Mouse (Mus musculus): ENCODE results near the gene Alms1. TPM values are rescaled to one million over a fixed set of nuclear protein-coding genes. Genes with fewer than 3 reads are reported as not detected.
"Not testable (repeated sequence)": the region's sequence is repeated elsewhere in the genome, so short reads cannot be mapped to it uniquely, and the experiment has no call there.

Alms1 gene
- polyA plus RNA-seq, 1 experiment from 2014 or later = 4.7 TPM

DNA sequence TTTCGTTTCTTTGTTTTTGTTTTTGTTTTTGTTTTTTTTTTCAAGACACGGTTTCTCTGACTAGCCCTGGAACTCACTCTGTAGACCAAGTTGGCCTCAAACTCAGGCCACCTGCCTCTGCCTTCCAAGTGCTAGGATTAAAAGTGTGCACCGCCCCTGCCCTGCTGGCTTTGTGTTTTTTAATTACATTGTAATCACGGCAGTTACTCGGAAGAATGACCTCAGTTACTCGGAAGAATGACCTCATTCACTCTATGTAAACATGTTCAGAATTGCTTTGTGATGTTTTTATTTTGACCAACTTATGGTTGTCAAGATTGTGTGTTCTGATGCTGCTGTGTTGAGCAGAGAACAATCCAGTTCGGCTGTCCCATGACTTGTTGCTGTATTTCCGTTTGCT lies 45.8 kb downstream of the Alms1 start:
- no peak for ATAC-seq (replicated peaks; ENCODE audit: insufficient number of reproducible peaks, low FRiP score, low TSS enrichment)
- no peak overlapping the region for H3K9ac ChIP-seq (ENCODE audit: low read depth, low read length)
- H3K27me3 ChIP-seq (ENCODE audit: control insufficient read depth, insufficient read depth, low read length) = no peaks in the 10 kb centered on the region
- H3K4me1 ChIP-seq (ENCODE audit: control insufficient read depth, insufficient read depth, low read length) = no peaks in the 10 kb centered on the region
- H3K27ac ChIP-seq (ENCODE audit: low read depth, low read length) = no peak overlapping the region
- H3K36me3 ChIP-seq (ENCODE audit: control insufficient read depth, insufficient read depth, low read length) = no peaks in the 10 kb centered on the region; the same call in 1 of the 2 replicates
- no peaks in the 10 kb centered on the region for H3K9me3 ChIP-seq (replicated peaks; ENCODE audit: control insufficient read depth, low read length)
- no peak overlapping the region for H3K4me2 ChIP-seq
- 77% methylated on average over 8 of the region's 8 CpGs for WGBS (ENCODE audit: insufficient replicate concordance)
- no peak overlapping the region for H3K4me3 ChIP-seq (ENCODE audit: low read depth, low read length)

DNA sequence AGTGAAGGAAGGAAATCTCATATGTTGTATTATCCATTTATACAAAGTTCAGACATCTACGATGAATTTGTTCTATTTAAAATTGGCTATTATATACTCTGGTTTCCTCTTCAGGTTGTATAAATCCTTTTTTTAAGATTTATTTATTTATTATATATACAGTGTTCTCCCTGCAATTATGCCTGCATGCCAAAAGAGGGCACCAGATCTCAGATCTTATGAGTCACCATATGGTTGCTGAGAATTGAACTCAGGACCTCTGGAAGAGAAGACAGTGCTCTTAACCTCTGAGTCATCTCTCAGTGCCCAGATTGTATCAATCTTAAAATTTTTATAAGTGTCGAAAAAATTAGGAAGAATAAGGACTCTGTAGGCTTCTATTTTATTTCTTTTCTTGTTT lies 65.9 kb downstream of the Alms1 start:
- 92% methylated on average over 2 of the region's 2 CpGs for WGBS (ENCODE audit: insufficient replicate concordance)
- no peak for ATAC-seq (replicated peaks; ENCODE audit: insufficient number of reproducible peaks, low FRiP score, low TSS enrichment)

DNA sequence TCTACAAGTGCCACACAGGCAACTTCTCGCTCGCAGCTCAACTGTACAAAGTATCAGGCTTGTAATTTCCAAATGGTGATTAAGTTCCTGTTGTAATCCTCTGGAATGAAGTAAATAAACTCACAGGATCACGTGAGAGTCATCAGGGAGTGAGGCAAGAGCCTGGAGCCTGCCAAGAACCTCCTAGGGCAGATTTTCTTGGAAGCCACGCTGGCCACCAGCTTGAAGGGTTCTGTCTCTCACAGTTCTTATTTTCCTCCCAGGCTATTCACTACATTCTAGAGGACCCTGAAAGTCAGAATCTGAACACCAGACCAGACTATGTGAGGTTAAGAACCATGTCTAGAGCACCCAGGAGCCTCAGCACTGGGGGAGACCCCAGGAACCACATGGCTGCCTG lies 114.6 kb downstream of the Alms1 start:
- not testable (repeated sequence) for H3K9me3 ChIP-seq (replicated peaks; ENCODE audit: control insufficient read depth, low read length); H3K4me1 ChIP-seq (ENCODE audit: control insufficient read depth, insufficient read depth, low read length); ATAC-seq (replicated peaks; ENCODE audit: insufficient number of reproducible peaks, low FRiP score, low TSS enrichment); H3K36me3 ChIP-seq (ENCODE audit: control insufficient read depth, insufficient read depth, low read length); H3K9ac ChIP-seq (ENCODE audit: low read depth, low read length); H3K27ac ChIP-seq (ENCODE audit: low read depth, low read length); H3K4me2 ChIP-seq; H3K27me3 ChIP-seq (ENCODE audit: control insufficient read depth, insufficient read depth, low read length); H3K4me3 ChIP-seq (ENCODE audit: low read depth, low read length)
- WGBS (ENCODE audit: insufficient replicate concordance) = 70% methylated on average over 2 of the region's 4 CpGs

More for the DNA sequence above, 65.9 kb downstream of the Alms1 start:
- Histone ChIP-seq H3K4me3 (ENCODE audit: low read depth, low read length) (no peak overlapping the region), H3K4me2 (no peak overlapping the region), H3K27me3 (ENCODE audit: control insufficient read depth, insufficient read depth, low read length) (no peaks in the 10 kb centered on the region), H3K9me3 (replicated peaks; ENCODE audit: control insufficient read depth, low read length) (no peaks in the 10 kb centered on the region), H3K36me3 (ENCODE audit: control insufficient read depth, insufficient read depth, low read length) (peaks cover 5% of the 10 kb centered on the region; the same call in 1 of the 2 replicates), H3K4me1 (ENCODE audit: control insufficient read depth, insufficient read depth, low read length) (no peaks in the 10 kb centered on the region), H3K9ac (ENCODE audit: low read depth, low read length) (no peak overlapping the region), H3K27ac (ENCODE audit: low read depth, low read length) (no peak overlapping the region)

DNA sequence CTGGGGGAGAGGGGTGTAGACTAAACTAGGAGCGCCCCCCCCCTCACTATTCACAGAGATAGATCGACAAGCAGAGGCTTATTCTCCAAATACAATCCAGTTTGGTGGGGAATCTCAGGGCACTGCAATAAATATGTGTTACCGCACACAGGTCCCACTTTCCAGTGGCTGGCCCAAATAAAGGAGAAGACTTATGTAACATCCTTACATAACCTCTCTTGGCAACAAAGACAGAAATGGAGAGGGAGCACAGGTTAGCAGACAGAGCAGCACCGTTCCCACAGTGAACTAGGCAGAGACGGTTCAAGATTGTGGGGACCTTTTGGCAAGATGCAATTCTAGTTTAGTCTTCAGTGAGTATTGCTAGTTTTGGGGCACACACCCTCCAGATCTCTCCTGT lies 121.9 kb downstream of the Alms1 start:
- H3K9ac ChIP-seq (ENCODE audit: low read depth, low read length); H3K4me3 ChIP-seq (ENCODE audit: low read depth, low read length); ATAC-seq (replicated peaks; ENCODE audit: insufficient number of reproducible peaks, low FRiP score, low TSS enrichment); H3K9me3 ChIP-seq (replicated peaks; ENCODE audit: control insufficient read depth, low read length); H3K27me3 ChIP-seq (ENCODE audit: control insufficient read depth, insufficient read depth, low read length); H3K27ac ChIP-seq (ENCODE audit: low read depth, low read length); H3K36me3 ChIP-seq (ENCODE audit: control insufficient read depth, insufficient read depth, low read length); H3K4me2 ChIP-seq; H3K4me1 ChIP-seq (ENCODE audit: control insufficient read depth, insufficient read depth, low read length): not testable (repeated sequence)
- WGBS (ENCODE audit: insufficient replicate concordance) = 85% methylated on average over 3 of the region's 5 CpGs

DNA sequence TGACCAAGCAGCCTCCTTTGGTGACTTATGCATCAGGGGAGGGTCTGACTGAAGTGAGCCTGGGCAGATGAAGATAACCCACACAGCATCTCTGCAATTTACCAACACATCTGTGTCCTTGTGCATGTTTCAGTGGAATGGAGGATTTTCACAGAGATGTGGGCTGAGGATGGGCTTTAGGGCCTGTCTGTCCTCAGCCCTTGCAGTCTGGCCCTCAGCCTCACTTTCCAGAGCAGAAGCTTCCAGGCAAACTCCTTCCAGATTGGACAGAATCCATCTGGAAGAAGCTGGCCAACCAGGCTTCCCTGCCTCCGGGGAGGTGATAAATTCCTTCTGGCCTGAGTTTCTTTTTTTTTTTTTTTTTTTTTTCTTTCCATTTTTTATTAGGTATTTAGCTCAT lies 122.3 kb downstream of the Alms1 start:
- 88% methylated on average over 1 of the region's 1 CpGs for WGBS (ENCODE audit: insufficient replicate concordance)
- H3K9me3 ChIP-seq (replicated peaks; ENCODE audit: control insufficient read depth, low read length); H3K9ac ChIP-seq (ENCODE audit: low read depth, low read length); ATAC-seq (replicated peaks; ENCODE audit: insufficient number of reproducible peaks, low FRiP score, low TSS enrichment); H3K27me3 ChIP-seq (ENCODE audit: control insufficient read depth, insufficient read depth, low read length); H3K27ac ChIP-seq (ENCODE audit: low read depth, low read length); H3K36me3 ChIP-seq (ENCODE audit: control insufficient read depth, insufficient read depth, low read length); H3K4me3 ChIP-seq (ENCODE audit: low read depth, low read length); H3K4me2 ChIP-seq; H3K4me1 ChIP-seq (ENCODE audit: control insufficient read depth, insufficient read depth, low read length): not testable (repeated sequence)

DNA sequence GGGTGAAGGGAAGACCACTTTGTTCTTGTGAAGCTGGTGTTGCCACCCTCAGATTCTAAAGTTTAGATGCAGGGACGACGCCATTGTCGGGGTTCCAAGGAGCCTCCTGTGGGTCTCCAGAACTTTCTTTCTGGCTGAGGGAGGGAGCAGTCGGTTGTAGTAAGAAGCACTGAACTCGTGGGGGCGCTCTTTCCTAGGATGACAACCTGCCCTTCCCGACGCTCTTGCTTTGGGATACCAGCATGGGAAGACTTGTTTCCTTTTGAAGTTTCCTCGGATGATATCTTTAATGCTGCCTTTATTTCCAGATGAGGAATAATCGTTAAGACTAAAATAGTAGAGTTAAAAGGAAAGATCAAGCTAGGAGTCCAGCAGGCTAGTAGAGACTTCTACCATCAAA lies 125.8 kb downstream of the Alms1 start, which contains the start of gene Nat8f7:
Gene Nat8f7 (minus strand): TSS at position 101 of the 400 bp plus-strand sequence.
- whole genome bisulfite sequencing (ENCODE audit: insufficient replicate concordance) = 71% methylated on average over 9 of the region's 10 CpGs
- ATAC-seq (replicated peaks; ENCODE audit: insufficient number of reproducible peaks, low FRiP score, low TSS enrichment); H3K36me3 ChIP-seq (ENCODE audit: control insufficient read depth, insufficient read depth, low read length); H3K4me3 ChIP-seq (ENCODE audit: low read depth, low read length); H3K4me1 ChIP-seq (ENCODE audit: control insufficient read depth, insufficient read depth, low read length); H3K9me3 ChIP-seq (replicated peaks; ENCODE audit: control insufficient read depth, low read length); H3K27me3 ChIP-seq (ENCODE audit: control insufficient read depth, insufficient read depth, low read length); H3K27ac ChIP-seq (ENCODE audit: low read depth, low read length); H3K4me2 ChIP-seq; H3K9ac ChIP-seq (ENCODE audit: low read depth, low read length): not testable (repeated sequence)

Small RNA genes lying within 50 kb of the gene (microRNA-seq; reads per million reads assigned to microRNA genes)
- gene Gm27317 (ENCODE audit: borderline number of aligned reads) = not detected

Other genes starting within 250 kb of the Alms1 start
- 16.1 and 17.5 TPM in 2 replicates for gene Rab11fip5, start 212.9 kb upstream of the Alms1 start, polyA plus RNA-seq (2014; fragmentation: Nextera tagmentation; extraction: Ambion mirVana)
- not detected in 2 replicates for gene Noto, start 163.6 kb upstream of the Alms1 start, polyA plus RNA-seq (2014; fragmentation: Nextera tagmentation; extraction: Ambion mirVana)
- gene Smyd5, start 155.5 kb upstream of the Alms1 start, polyA plus RNA-seq (2014; fragmentation: Nextera tagmentation; extraction: Ambion mirVana) = 38.8 and 42.5 TPM in 2 replicates
- 445 and 477 TPM in 2 replicates for gene Cct7, start 136.0 kb upstream of the Alms1 start, polyA plus RNA-seq (2014; fragmentation: Nextera tagmentation; extraction: Ambion mirVana)
- 21.2 and 34.4 TPM in 2 replicates for gene Pradc1, start 135.6 kb upstream of the Alms1 start, polyA plus RNA-seq (2014; fragmentation: Nextera tagmentation; extraction: Ambion mirVana)
- 0.06 TPM in 1 of 2 replicates, not detected in the other for gene Fbxo41, start 84.5 kb upstream of the Alms1 start, polyA plus RNA-seq (2014; fragmentation: Nextera tagmentation; extraction: Ambion mirVana)
- not detected in 2 replicates for gene Egr4, start 73.9 kb upstream of the Alms1 start, polyA plus RNA-seq (2014; fragmentation: Nextera tagmentation; extraction: Ambion mirVana)
- not detected in 2 replicates for gene Nat8f7, start 125.7 kb downstream of the Alms1 start, polyA plus RNA-seq (2014; fragmentation: Nextera tagmentation; extraction: Ambion mirVana)
- gene Nat8f3, start 178.2 kb downstream of the Alms1 start, polyA plus RNA-seq (2014; fragmentation: Nextera tagmentation; extraction: Ambion mirVana) = 0.31 and 0.37 TPM in 2 replicates
- not detected in 2 replicates for gene Nat8f6, start 233.4 kb downstream of the Alms1 start, polyA plus RNA-seq (2014; fragmentation: Nextera tagmentation; extraction: Ambion mirVana)
- not detected in 2 replicates for gene Nat8f5, start 233.4 kb downstream of the Alms1 start, polyA plus RNA-seq (2014; fragmentation: Nextera tagmentation; extraction: Ambion mirVana)
- gene Nat8, start 244.6 kb downstream of the Alms1 start, polyA plus RNA-seq (2014; fragmentation: Nextera tagmentation; extraction: Ambion mirVana) = not detected in 2 replicates

All from heart, embryonic 11.5 days (tissue).